Mouse (Mus musculus) embryonic stem cell, embryonic (primary cell): ENCODE measurements around the gene Trmt10c.

Source experiments
- CTCF ChIA-PET, 4 experiments: fragments of 300-600 bp in 2 of 4; fragments of 350-600 bp in 2 of 4; sonication (Branson Sonifier 250); formaldehyde crosslinking; loops; one replicate each; lab custom pipeline; 2022; ENCODE audit warnings: inconsistent platforms in 2 of 4; lab: Charles Lee
- POLR2A ChIA-PET, 4 experiments: fragments of 300-600 bp in 2 of 4; fragments of 350-600 bp in 2 of 4; sonication (Branson Sonifier 250); formaldehyde crosslinking; loops; one replicate each; lab custom pipeline; 2022; ENCODE audit warnings: antibody characterized with exemption in 4 of 4, inconsistent platforms in 1 of 4; lab: Charles Lee

The Trmt10c gene

GRCm38 (mm10) chr16:56012789-56013743, 24.6 kb downstream of the Trmt10c start:
- ChIA-PET CTCF (interaction anchor here in 2 of 4 experiments (0.6 to 0.9 kb wide), 3 partner anchors 62 to 874 kb away, joined by 3 read pairs; no protein-coding TSS in a partner anchor), POLR2A (interaction anchor here in 3 of 4 experiments (0.6 to 5.2 kb wide), 15 partner anchors 9 to 257 kb away, joined by 3 to 30 read pairs (median 4); partner anchors contain the start of genes Pcnp (in 2 of the 3) and Trmt10c (in 1 of the 3))

GRCm38 (mm10) chr16:56008862-56009261, 28.8 kb downstream of the Trmt10c start:
- CTCF ChIA-PET: interaction anchor here in 1 of 4 experiments (0.6 kb wide), 1 partner anchor 56 kb away, joined by 4 read pairs; no protein-coding TSS in a partner anchor
- POLR2A ChIA-PET: interaction anchor here in 3 of 4 experiments (0.5 to 4.2 kb wide), 13 partner anchors 9 to 116 kb away, joined by 3 to 26 read pairs (median 7); partner anchors contain the start of genes Pcnp (in 1 of the 3) and Rpl24 (in 1 of the 3)

GRCm38 (mm10) chr16:56006798-56007197, 30.8 kb downstream of the Trmt10c start:
- ChIA-PET CTCF (interaction anchor here in 1 of 4 experiments (1.3 kb wide), 1 partner anchor 58 kb away, joined by 3 read pairs; no protein-coding TSS in a partner anchor), POLR2A (interaction anchor here in 2 of 4 experiments (0.8 to 4.1 kb wide), 15 partner anchors 11 to 37 kb away, joined by 3 to 26 read pairs (median 5); partner anchors contain the start of gene Pcnp (in 2 of the 2))

GRCm38 (mm10) chr16:55994235-55994634, 43.4 kb downstream of the Trmt10c start:
- ChIA-PET POLR2A (interaction anchor here in 3 of 4 experiments (0.6 to 2.7 kb wide), 6 partner anchors 10 to 87 kb away, joined by 3 to 6 read pairs (median 4); no protein-coding TSS in a partner anchor), CTCF (no interaction called here)

- ChIA-PET CTCF (no interaction called here), POLR2A (interaction anchor here in 3 of 4 experiments (0.6 to 5.7 kb wide), 16 partner anchors 10 to 57 kb away, joined by 3 to 28 read pairs (median 5); partner anchors contain the start of genes Rpl24 (in 2 of the 3) and Pcnp (in 1 of the 3))
Observed at GRCm38 (mm10) chr16:55990311-55990710, 47.3 kb downstream of the Trmt10c start.

- POLR2A ChIA-PET: interaction anchor here in 3 of 4 experiments (1.1 to 2.0 kb wide), 5 partner anchors 11 to 17 kb away, joined by 3 to 9 read pairs (median 4); partner anchors contain the start of gene Zbtb11 (in 1 of the 3)
Observed at GRCm38 (mm10) chr16:55986001-55986400, 51.6 kb downstream of the Trmt10c start.

More at GRCm38 (mm10) chr16:55986001-55986400, 51.6 kb downstream of the Trmt10c start:
- CTCF ChIA-PET: no interaction called here
